Mouse (Mus musculus): ENCODE data around the gene Tifa. TPM values are rescaled to one million over a fixed set of nuclear protein-coding genes. Genes with fewer than 3 reads are reported as not detected.

Tifa gene
- polyA plus RNA-seq, 1 experiment from 2014 or later, result 3.6 TPM

DNA sequence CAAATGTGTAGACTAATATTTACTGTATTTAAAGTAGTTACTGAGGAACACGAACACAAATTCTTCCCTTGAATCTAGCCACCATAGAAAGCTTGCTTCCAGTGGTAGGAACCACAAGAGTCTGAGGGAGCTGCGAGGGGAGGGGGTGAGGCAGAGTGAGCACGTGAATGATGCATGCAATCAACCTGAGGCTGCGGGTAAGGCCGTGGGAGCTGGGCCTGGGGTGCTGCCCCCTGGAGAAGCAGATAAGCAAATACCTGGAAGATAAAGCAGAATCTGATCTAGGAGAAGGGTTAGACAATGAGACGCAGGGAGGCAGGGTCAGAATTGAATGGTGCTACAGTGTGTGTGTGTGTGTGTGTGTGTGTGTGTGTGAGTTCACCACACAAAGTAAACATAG, 41.5 kb downstream of the Tifa start:
- H3K36me3 ChIP-seq, result 0 out of 2 replicates have a peak, but pooled peaks cover 2% of the 10 kb centered on the region
- no peak overlapping the region for H3K27ac ChIP-seq (replicated peaks)
- H3K9ac ChIP-seq (replicated peaks), result no peak overlapping the region
- H3K9me3 ChIP-seq (replicated peaks), result no peaks in the 10 kb centered on the region
- no peaks in the 10 kb centered on the region for H3K27me3 ChIP-seq (replicated peaks)
- H3K4me2 ChIP-seq, result no peak overlapping the region
- no peak for ATAC-seq (ENCODE audit: low FRiP score)
- 43% methylated on average over 6 of the region's 6 CpGs for WGBS
- H3K4me1 ChIP-seq, result peaks cover 38% of the 10 kb centered on the region
- no peak overlapping the region for H3K4me3 ChIP-seq (replicated peaks)

DNA sequence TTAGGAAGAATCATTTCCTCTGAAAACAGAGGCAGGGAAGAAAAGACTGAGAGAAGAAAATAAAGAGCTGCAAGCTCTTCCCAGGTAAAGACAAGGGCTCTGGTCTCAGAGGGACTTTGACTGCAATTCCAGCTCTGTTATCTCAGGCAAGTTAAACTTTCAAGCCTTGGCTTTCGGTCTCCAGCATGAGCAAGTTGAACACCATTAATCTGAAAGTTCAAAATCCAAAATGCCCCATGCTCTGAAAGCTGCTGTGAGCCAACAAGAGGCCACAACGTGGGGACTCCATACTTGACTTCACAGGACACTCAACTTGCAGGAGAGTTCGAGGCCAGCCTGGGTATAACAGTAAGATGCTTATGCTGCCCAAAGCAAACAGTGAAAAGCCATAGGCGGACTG, 44.4 kb downstream of the Tifa start:
- Histone ChIP-seq H3K36me3 (0 out of 2 replicates have a peak, but pooled peaks cover 2% of the 10 kb centered on the region), H3K27ac (replicated peaks) (no peak overlapping the region), H3K9me3 (replicated peaks) (no peaks in the 10 kb centered on the region), H3K4me3 (replicated peaks) (no peak overlapping the region), H3K4me1 (peaks cover 37% of the 10 kb centered on the region), H3K9ac (replicated peaks) (no peak overlapping the region), H3K27me3 (replicated peaks) (no peaks in the 10 kb centered on the region), H3K4me2 (no peak overlapping the region)
- no peak for ATAC-seq (ENCODE audit: low FRiP score)
- 88% methylated on average over 4 of the region's 4 CpGs for WGBS

DNA sequence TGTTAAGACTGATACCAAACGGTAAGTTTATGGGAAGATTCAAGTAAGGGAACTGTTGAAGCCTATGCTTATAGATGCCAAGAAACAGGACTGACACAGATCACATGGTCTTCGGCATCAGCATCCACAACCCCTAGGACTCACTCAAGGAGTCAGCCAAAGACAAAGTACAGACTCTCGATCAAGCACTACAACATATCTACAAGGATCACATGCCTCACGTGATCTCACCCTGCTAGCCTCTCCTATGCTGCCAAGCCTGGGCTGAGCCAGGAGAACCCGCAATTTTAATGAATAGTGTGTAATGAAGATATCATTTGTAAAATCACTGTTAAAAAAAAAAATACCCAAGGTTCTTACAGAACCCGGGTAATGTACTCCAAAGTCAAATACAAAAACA, 46.0 kb downstream of the Tifa start:
- Histone ChIP-seq H3K27me3 (replicated peaks) (no peaks in the 10 kb centered on the region), H3K4me2 (peak overlapping the region; percentile 76), H3K27ac (replicated peaks) (no peak overlapping the region), H3K9me3 (replicated peaks) (no peaks in the 10 kb centered on the region), H3K36me3 (0 out of 2 replicates have a peak, but pooled peaks cover 2% of the 10 kb centered on the region), H3K9ac (replicated peaks) (no peak overlapping the region), H3K4me1 (peaks cover 33% of the 10 kb centered on the region), H3K4me3 (replicated peaks) (peak overlapping the region; percentile 90; the same call in 1 of the 2 replicates)
- ATAC-seq (ENCODE audit: low FRiP score), result no peak
- WGBS, result 87% methylated on average over 6 of the region's 6 CpGs

DNA sequence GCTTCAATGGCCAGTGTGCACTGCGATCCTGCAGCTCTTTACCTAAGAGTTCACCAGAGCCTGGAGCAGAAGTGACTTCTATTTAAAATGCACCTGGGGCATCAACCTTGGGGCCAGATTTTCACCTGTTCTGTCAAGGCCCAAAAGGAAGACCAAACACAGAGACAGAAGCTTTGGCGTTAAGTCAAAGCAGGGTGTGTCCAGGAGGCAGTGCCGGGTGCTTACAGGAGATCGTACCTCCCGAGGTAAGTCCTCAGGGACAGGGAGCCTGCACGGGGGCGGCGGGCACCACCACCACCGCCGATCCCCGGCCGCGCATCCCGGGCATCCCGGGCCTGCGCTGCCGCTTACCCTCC, 47.2 kb downstream of the Tifa start:
- Histone ChIP-seq H3K9ac (replicated peaks) (peak overlapping the region; percentile 83), H3K4me1 (peaks cover 31% of the 10 kb centered on the region), H3K9me3 (replicated peaks) (no peaks in the 10 kb centered on the region), H3K4me2 (peak overlapping the region; percentile 76), H3K4me3 (replicated peaks) (peak overlapping the region; percentile 90), H3K27ac (replicated peaks) (peak overlapping the region; percentile 93), H3K36me3 (no peaks in the 10 kb centered on the region), H3K27me3 (replicated peaks) (no peaks in the 10 kb centered on the region)
- WGBS, result 1% methylated on average over 17 of the region's 17 CpGs
- 0 out of 2 replicates have a peak, but pooled peaks have one; percentile 1 for ATAC-seq (ENCODE audit: low FRiP score)

DNA sequence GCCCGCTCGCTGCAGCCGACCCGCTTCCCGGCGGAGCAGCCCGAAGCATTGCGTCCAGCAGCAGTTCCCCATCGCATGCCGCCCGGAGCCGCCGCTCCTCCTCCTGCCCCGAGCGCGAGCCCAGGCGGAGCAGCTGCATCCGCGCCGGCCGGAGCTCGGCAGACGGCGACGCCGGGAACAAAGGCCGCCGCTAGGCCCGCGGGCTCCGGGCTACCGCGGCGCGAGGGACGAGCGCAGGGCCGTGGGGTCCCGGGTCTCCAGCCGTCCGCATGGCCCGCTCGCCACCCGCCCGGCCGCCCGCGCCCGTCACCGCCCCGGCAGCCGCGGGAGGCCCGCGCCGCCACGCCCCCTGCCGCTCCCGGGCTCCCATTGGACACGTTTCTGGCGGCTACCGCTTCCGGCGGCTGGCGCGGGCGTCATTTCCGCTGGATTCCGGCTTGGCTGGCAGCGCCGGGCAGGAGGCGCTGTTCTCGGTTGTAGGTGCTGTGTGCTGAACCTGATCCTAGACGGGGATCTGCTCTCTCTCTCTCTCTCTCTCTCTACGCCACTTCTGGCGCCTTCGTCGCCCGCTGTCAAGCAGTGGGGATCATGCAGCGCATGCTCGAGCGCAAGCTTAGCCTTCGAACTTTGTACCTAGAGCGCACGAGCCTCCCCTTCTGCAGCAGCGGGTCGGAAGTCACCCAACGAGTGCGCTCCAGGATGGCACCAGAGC, 47.7 kb downstream of the Tifa start, which contains the start of gene Ap1ar:
Gene Ap1ar, minus strand, starts transcription at position 370 of the 712 bp plus-strand sequence.
- no peaks in the 10 kb centered on the region for H3K27me3 ChIP-seq (replicated peaks)
- no peaks in the 10 kb centered on the region for H3K36me3 ChIP-seq
- H3K4me3 ChIP-seq (replicated peaks), result peak within 1 kb of the TSS; percentile 90
- WGBS, result under 1% methylated on average over 84 of the region's 89 CpGs
- H3K4me2 ChIP-seq, result peak within 1 kb of the TSS; percentile 76
- H3K27ac ChIP-seq (replicated peaks), result peak within 1 kb of the TSS; percentile 93
- H3K4me1 ChIP-seq, result peaks cover 31% of the 10 kb centered on the region
- no peaks in the 10 kb centered on the region for H3K9me3 ChIP-seq (replicated peaks)
- peak; percentile 98 for ATAC-seq (ENCODE audit: low FRiP score)
- H3K9ac ChIP-seq (replicated peaks), result peak within 1 kb of the TSS; percentile 83

DNA sequence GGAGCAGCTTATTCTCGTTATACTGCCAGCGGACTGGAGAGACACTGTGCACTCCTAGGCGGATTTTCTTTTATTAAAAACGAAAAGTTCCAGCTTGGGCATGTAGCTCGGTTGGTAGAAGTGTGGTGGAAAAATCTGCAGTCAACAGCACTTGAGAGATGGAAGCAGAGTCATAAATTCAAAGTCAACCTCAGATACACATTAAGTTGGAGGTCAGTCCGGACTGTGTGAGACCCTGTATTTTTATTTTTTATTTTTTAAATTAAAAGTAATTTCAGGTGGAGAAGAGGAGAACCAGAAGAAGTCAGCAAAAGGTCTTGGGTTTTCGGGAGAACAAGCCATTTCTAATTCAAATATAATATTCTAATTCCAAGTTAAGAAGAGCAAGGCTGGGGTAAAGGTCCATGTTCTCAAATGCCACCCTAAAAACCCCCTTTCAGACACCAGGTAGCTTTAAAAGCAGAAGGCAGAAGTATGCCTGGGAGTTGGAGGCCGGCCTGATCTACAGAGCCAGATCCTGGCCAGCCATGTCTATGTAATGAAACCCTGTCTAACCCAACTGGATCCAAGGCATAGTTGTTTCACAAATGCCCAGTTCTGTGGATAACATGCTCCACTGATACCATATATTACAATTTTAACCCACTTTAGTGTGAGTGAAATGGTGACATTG, 48.5 kb downstream of the Tifa start:
- no peaks in the 10 kb centered on the region for H3K36me3 ChIP-seq
- 34% methylated on average over 8 of the region's 8 CpGs for WGBS
- peak overlapping the region; percentile 90 for H3K4me3 ChIP-seq (replicated peaks)
- no peaks in the 10 kb centered on the region for H3K27me3 ChIP-seq (replicated peaks)
- H3K9me3 ChIP-seq (replicated peaks), result no peaks in the 10 kb centered on the region
- peaks cover 31% of the 10 kb centered on the region for H3K4me1 ChIP-seq
- peak overlapping the region; percentile 67 for H3K9ac ChIP-seq (replicated peaks)
- H3K27ac ChIP-seq (replicated peaks), result peak overlapping the region; percentile 93
- H3K4me2 ChIP-seq, result peak overlapping the region; percentile 76
- ATAC-seq (ENCODE audit: low FRiP score), result no peak

DNA sequence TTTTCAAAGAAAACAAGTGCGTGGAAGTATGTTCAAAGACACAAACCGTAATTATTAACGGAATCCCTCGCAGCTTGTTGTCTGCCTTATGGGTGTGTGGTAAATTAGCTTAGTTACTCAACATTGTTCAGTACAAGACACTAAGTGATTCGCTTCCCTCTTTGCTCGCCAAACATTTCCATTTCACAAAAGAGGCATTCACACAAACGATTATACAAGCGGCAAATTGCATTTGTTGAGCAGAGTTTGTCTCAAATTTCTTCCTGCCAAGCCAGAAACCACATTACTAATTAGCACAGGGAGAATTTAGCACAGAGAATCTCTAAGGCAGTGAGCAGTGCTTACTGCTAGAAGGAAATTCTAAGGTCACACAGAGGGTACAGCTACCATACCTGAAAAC, 52.3 kb downstream of the Tifa start:
- ATAC-seq (ENCODE audit: low FRiP score), result no peak
- 60% methylated on average over 8 of the region's 8 CpGs for WGBS
- peaks cover 7% of the 10 kb centered on the region for H3K4me1 ChIP-seq

DNA sequence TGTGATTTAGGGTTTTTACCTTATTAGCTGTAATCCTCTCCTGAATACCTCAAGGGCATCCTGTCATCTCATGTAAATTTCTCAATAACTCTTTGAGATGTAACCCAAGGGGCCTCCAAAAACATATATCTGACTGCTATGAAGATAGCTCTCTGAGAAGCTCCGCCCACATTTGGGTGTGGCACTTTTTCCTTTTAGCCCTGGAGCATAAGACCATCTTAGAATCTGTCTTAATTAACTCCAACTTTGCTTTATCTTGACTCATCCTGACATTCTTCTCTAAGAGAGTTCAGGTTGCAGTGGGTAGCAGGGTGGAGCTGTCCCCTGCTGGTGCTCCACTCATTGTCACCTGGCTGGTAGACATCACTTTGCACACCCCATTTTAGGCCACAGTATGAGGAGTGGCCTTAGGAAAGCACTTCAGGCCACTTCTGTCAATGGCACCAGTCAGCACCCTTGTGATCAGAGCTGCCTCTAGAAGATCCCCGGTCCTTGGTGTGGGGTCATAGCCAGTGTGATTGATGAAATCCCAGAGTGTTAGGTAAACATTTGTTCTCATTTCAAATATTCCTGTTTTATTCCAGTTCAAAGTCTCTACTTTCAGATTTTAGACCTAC, 53.8 kb downstream of the Tifa start:
- H3K4me3 ChIP-seq (replicated peaks), result no peak overlapping the region
- no peaks in the 10 kb centered on the region for H3K9me3 ChIP-seq (replicated peaks)
- no peak for ATAC-seq (ENCODE audit: low FRiP score)
- H3K27ac ChIP-seq (replicated peaks), result no peak overlapping the region
- H3K9ac ChIP-seq (replicated peaks), result no peak overlapping the region
- H3K4me1 ChIP-seq, result peaks cover 1% of the 10 kb centered on the region; the same call in 1 of the 2 replicates
- WGBS, result 83% methylated on average over 2 of the region's 2 CpGs
- no peak overlapping the region for H3K4me2 ChIP-seq
- no peaks in the 10 kb centered on the region for H3K36me3 ChIP-seq
- no peaks in the 10 kb centered on the region for H3K27me3 ChIP-seq (replicated peaks)

More for the DNA sequence above, 52.3 kb downstream of the Tifa start:
- no peaks in the 10 kb centered on the region for H3K9me3 ChIP-seq (replicated peaks)
- H3K27ac ChIP-seq (replicated peaks), result no peak overlapping the region
- no peak overlapping the region for H3K4me2 ChIP-seq
- H3K4me3 ChIP-seq (replicated peaks), result no peak overlapping the region
- H3K9ac ChIP-seq (replicated peaks), result no peak overlapping the region
- no peaks in the 10 kb centered on the region for H3K27me3 ChIP-seq (replicated peaks)
- H3K36me3 ChIP-seq, result no peaks in the 10 kb centered on the region

DNA sequence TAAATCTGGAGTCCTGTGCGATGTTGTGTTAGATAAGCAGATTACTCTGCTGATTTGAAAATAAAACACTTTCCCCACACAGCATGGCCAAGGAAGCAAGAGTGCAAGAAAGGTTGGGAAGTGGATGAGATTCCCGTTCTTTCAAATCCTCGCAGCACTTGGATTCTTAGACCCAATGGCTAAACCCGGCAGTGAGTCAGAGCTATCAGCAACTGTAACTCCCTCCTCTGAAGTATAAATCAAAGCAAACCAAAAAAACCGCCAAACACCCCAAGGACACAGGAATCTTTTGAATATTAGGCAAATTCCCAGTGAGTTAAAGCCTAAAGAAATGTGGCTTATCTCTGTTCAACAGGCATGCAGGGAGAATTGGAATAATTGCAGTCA, 54.3 kb downstream of the Tifa start:
- WGBS, result 86% methylated on average over 5 of the region's 5 CpGs
- Histone ChIP-seq H3K36me3 (no peaks in the 10 kb centered on the region), H3K27ac (replicated peaks) (no peak overlapping the region), H3K9ac (replicated peaks) (no peak overlapping the region), H3K9me3 (replicated peaks) (no peaks in the 10 kb centered on the region), H3K4me3 (replicated peaks) (no peak overlapping the region), H3K27me3 (replicated peaks) (no peaks in the 10 kb centered on the region), H3K4me1 (no peaks in the 10 kb centered on the region), H3K4me2 (no peak overlapping the region)
- ATAC-seq (ENCODE audit: low FRiP score), result no peak

DNA sequence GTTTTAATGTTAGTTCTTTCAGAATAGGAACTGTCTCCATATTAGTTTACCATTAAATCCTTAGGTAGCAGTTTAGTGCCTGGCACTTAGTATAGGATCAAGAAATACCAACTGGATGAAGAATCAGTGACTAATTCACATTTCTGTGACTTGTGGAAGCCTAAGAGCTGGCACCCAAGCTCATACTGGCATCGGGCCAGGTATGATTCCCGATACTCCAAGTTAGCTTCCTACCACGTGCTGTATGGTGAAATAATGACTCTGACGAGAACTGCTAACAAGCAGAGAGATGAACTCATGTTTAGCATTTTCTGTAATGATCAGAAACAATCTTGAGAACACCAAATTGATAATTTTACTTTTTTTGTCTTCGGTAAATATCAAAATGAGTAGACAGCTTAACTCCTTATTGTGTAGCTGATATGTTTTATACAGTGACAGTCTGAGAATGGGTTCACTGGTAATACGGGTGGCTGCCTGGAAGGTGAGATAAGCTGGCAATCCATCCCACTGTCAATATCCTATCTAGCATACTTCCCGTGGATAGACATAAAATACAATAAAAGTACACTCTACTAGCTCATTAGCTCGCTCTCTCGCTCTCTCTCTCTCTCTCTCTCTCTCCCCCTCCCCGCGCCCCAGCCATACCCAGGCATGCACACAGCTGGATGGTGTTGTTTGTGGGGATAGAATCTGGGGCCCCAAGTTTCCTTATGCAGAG, 58.6 kb downstream of the Tifa start:
- ATAC-seq (ENCODE audit: low FRiP score), result no peak

DNA sequence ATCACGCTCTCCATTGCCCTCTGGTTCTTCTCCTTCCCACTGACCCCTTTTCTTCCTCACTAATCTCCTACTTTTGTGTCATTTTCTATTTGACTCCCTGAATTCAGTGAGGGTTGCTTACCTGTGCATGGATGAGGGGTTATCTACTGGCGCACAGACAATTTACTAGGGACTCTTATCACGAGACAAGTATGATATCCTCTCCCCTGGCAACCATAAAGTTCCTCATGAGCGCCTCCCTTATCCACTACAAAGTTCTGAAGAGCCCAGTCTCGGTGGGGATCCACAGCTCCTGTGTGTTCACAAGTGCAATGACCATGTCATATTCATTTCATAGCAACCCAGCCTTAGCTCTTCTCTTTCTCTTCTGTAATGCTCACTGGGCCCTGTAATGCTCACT, 60.3 kb downstream of the Tifa start:
- Histone ChIP-seq H3K27ac (replicated peaks) (no peak overlapping the region), H3K4me2 (no peak overlapping the region), H3K4me1 (peaks cover 7% of the 10 kb centered on the region; the same call in 1 of the 2 replicates), H3K9ac (replicated peaks) (no peak overlapping the region), H3K27me3 (replicated peaks) (no peaks in the 10 kb centered on the region), H3K4me3 (replicated peaks) (no peak overlapping the region), H3K36me3 (no peaks in the 10 kb centered on the region), H3K9me3 (replicated peaks) (no peaks in the 10 kb centered on the region)
- 81% methylated on average over 5 of the region's 5 CpGs for WGBS
- no peak for ATAC-seq (ENCODE audit: low FRiP score)

More for the DNA sequence above, 58.6 kb downstream of the Tifa start:
- Histone ChIP-seq H3K4me3 (replicated peaks) (no peak overlapping the region), H3K27me3 (replicated peaks) (no peaks in the 10 kb centered on the region), H3K36me3 (no peaks in the 10 kb centered on the region), H3K4me2 (no peak overlapping the region), H3K9ac (replicated peaks) (no peak overlapping the region), H3K27ac (replicated peaks) (no peak overlapping the region), H3K9me3 (replicated peaks) (no peaks in the 10 kb centered on the region), H3K4me1 (no peaks in the 10 kb centered on the region)
- 81% methylated on average over 11 of the region's 11 CpGs for WGBS

Measured in neural tube, embryonic 15.5 days (tissue).